Mouse (Mus musculus): Measurements from ENCODE around the gene Tmbim4.
A peak's percentile ranks its signal among the peaks of the same experiment; 100 is the strongest.

GRCm38 (mm10) chr10:120201961-120202402, 592 bp downstream of the Tmbim4 start, which contains the start of gene Irak3:
- TF ChIP-seq CTCF (IDR thresholded peaks at IDR 0.05; ENCODE audit: low read depth) (peak; percentile 96), EP300 (optimal IDR thresholded peaks at IDR 0.05) (no peak)
